ENCODE assay signal across 14 mouse cellular contexts in the genomic region with DNA sequence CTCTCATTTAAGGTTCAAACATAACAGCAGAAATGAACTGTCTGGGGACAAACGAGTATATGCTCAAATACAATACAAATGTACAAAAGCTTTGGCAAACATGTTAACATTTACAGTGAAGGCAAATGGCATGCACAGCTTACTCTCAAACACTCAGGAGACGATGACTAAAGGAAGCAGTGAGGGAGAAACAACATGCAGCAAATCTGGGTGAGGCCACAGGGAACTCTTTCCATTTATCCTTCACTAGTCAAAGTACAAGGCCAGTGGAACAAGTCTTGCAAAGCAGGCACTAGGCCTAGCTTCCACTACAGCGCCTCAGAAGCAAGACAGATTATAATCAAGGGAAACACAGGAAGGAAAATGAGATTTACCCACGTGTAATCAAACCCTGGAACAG. TPM values are rescaled to one million over a fixed set of nuclear protein-coding genes. Genes with fewer than 3 reads are reported as not detected.
DNase-seq lines count a peak whose midpoint lies in the region; ATAC-seq and TF ChIP-seq lines count a peak whose summit lies in the region.
"Had no signal": no experiment of that assay in that cellular context is flagged by ENCODE, and none has a peak within 500 bp of the region (broad histone marks: within the 10 kb centered on the region; RNA-seq: fewer than 3 reads in every experiment).

No protein-coding gene starts in this region.

- H3K36me3 ChIP-seq in heart, embryonic 12.5 days = 0 out of 2 replicates have a peak, but pooled peaks cover 2% of the 10 kb centered on the region
- 0 out of 2 replicates have a peak, but pooled peaks cover 4% of the 10 kb centered on the region for H3K36me3 ChIP-seq in limb, embryonic 14.5 days (ENCODE audit: control insufficient read depth, insufficient read depth, low read length)
- H3K36me3 ChIP-seq in limb, embryonic 10.5 days = peaks cover 12% of the 10 kb centered on the region
- H3K36me3 ChIP-seq in embryonic facial prominence, embryonic 15.5 days = no peaks in the 10 kb centered on the region
- H3K36me3 ChIP-seq in stomach, embryonic 14.5 days (ENCODE audit: control insufficient read depth, insufficient read depth, low read length) = no peaks in the 10 kb centered on the region
- H3K36me3 ChIP-seq in forebrain, embryonic 16.5 days (ENCODE audit: control insufficient read depth, insufficient read depth) = no peaks in the 10 kb centered on the region
- no peaks in the 10 kb centered on the region for H3K36me3 ChIP-seq in forebrain, embryonic 14.5 days (ENCODE audit: control insufficient read depth, insufficient read depth, low read length)
- H3K36me3 ChIP-seq: limb, embryonic 12.5 days; neural tube, embryonic 15.5 days had no signal

- no peak for ATAC-seq in heart, embryonic 12.5 days (ENCODE audit: insufficient number of reproducible peaks, low FRiP score)
- no peak for ATAC-seq in limb, embryonic 14.5 days (ENCODE audit: low FRiP score, low read depth)
- no peak for ATAC-seq in embryonic facial prominence, embryonic 15.5 days (ENCODE audit: insufficient number of reproducible peaks, low FRiP score, low TSS enrichment, low read depth)
- ATAC-seq in stomach, embryonic 14.5 days (ENCODE audit: insufficient number of reproducible peaks, insufficient read depth, low FRiP score, low read depth) = no peak
- ATAC-seq in forebrain, embryonic 16.5 days = no peak
- ATAC-seq in forebrain, embryonic 14.5 days = no peak
- ATAC-seq: inflammation-experienced regulatory T-cells, adult 6 months had no signal

- H3K9ac ChIP-seq in heart, embryonic 12.5 days = no peak overlapping the region
- no peak overlapping the region for H3K9ac ChIP-seq in limb, embryonic 14.5 days (ENCODE audit: low read depth, low read length, severe bottlenecking)
- no peak overlapping the region for H3K9ac ChIP-seq in embryonic facial prominence, embryonic 15.5 days
- H3K9ac ChIP-seq in stomach, embryonic 14.5 days (replicated peaks; ENCODE audit: low read depth, low read length) = no peak overlapping the region
- no peak overlapping the region for H3K9ac ChIP-seq in forebrain, embryonic 16.5 days (replicated peaks; ENCODE audit: low read depth, low read length)
- H3K9ac ChIP-seq in forebrain, embryonic 14.5 days (ENCODE audit: low read length) = no peak overlapping the region
- H3K9ac ChIP-seq: limb, embryonic 12.5 days; neural tube, embryonic 15.5 days had no signal

- no peaks in the 10 kb centered on the region for H3K27me3 ChIP-seq in heart, embryonic 12.5 days (replicated peaks)
- no peaks in the 10 kb centered on the region for H3K27me3 ChIP-seq in limb, embryonic 14.5 days (ENCODE audit: control insufficient read depth, insufficient read depth, low read length)
- H3K27me3 ChIP-seq in limb, embryonic 10.5 days (ENCODE audit: low read depth, poor library complexity, severe bottlenecking) = no peaks in the 10 kb centered on the region
- no peaks in the 10 kb centered on the region for H3K27me3 ChIP-seq in embryonic facial prominence, embryonic 15.5 days
- no peaks in the 10 kb centered on the region for H3K27me3 ChIP-seq in stomach, embryonic 14.5 days (ENCODE audit: control insufficient read depth, insufficient read depth, low read length)
- no peaks in the 10 kb centered on the region for H3K27me3 ChIP-seq in forebrain, embryonic 16.5 days (replicated peaks; ENCODE audit: control insufficient read depth, insufficient read depth, low read length)
- no peaks in the 10 kb centered on the region for H3K27me3 ChIP-seq in forebrain, embryonic 14.5 days (replicated peaks; ENCODE audit: control insufficient read depth, insufficient read depth, low read length)
- H3K27me3 ChIP-seq: CH12.LX; limb, embryonic 12.5 days; neural tube, embryonic 15.5 days had no signal

- no peak overlapping the region for H3K4me3 ChIP-seq in heart, embryonic 12.5 days
- H3K4me3 ChIP-seq in limb, embryonic 14.5 days (replicated peaks; ENCODE audit: low read length) = no peak overlapping the region
- H3K4me3 ChIP-seq in limb, embryonic 10.5 days = no peak overlapping the region
- H3K4me3 ChIP-seq in embryonic facial prominence, embryonic 15.5 days (replicated peaks) = no peak overlapping the region
- H3K4me3 ChIP-seq in stomach, embryonic 14.5 days (ENCODE audit: low read depth, low read length) = no peak overlapping the region
- H3K4me3 ChIP-seq in forebrain, embryonic 16.5 days (replicated peaks; ENCODE audit: low read length) = no peak overlapping the region
- no peak overlapping the region for H3K4me3 ChIP-seq in forebrain, embryonic 14.5 days (ENCODE audit: low read depth, low read length)
- H3K4me3 ChIP-seq: limb, embryonic 12.5 days; neural tube, embryonic 15.5 days had no signal

- H3K4me1 ChIP-seq in heart, embryonic 12.5 days (replicated peaks) = peaks cover 25% of the 10 kb centered on the region
- peaks cover 2% of the 10 kb centered on the region; the same call in 1 of the 2 replicates for H3K4me1 ChIP-seq in limb, embryonic 14.5 days (ENCODE audit: control insufficient read depth, insufficient read depth, low read length)
- peaks cover 4% of the 10 kb centered on the region; the same call in 1 of the 2 replicates for H3K4me1 ChIP-seq in limb, embryonic 10.5 days
- H3K4me1 ChIP-seq in embryonic facial prominence, embryonic 15.5 days = 0 out of 2 replicates have a peak, but pooled peaks cover 7% of the 10 kb centered on the region
- peaks cover 11% of the 10 kb centered on the region; the same call in 1 of the 2 replicates for H3K4me1 ChIP-seq in stomach, embryonic 14.5 days (ENCODE audit: control insufficient read depth, insufficient read depth, low read length)
- peaks cover 17% of the 10 kb centered on the region for H3K4me1 ChIP-seq in forebrain, embryonic 16.5 days (replicated peaks; ENCODE audit: control insufficient read depth, insufficient read depth, low read length)
- no peaks in the 10 kb centered on the region; the same call in 1 of the 2 replicates for H3K4me1 ChIP-seq in forebrain, embryonic 14.5 days (ENCODE audit: control insufficient read depth, insufficient read depth, low read length)

- WGBS in heart, embryonic 12.5 days = 61% methylated on average over 4 of the region's 4 CpGs
- 73% methylated on average over 4 of the region's 4 CpGs for WGBS in limb, embryonic 14.5 days
- 80% methylated on average over 4 of the region's 4 CpGs for WGBS in limb, embryonic 10.5 days
- 44% methylated on average over 4 of the region's 4 CpGs for WGBS in embryonic facial prominence, embryonic 15.5 days
- 46% methylated on average over 4 of the region's 4 CpGs for WGBS in stomach, embryonic 14.5 days
- WGBS in forebrain, embryonic 16.5 days = 50% methylated on average over 4 of the region's 4 CpGs
- 55% methylated on average over 4 of the region's 4 CpGs for WGBS in forebrain, embryonic 14.5 days

- H3K4me2 ChIP-seq in heart, embryonic 12.5 days = no peak overlapping the region
- no peak overlapping the region for H3K4me2 ChIP-seq in limb, embryonic 14.5 days (replicated peaks; ENCODE audit: low read depth, low read length, severe bottlenecking)
- H3K4me2 ChIP-seq in embryonic facial prominence, embryonic 15.5 days (replicated peaks) = no peak overlapping the region
- no peak overlapping the region for H3K4me2 ChIP-seq in stomach, embryonic 14.5 days (replicated peaks; ENCODE audit: low read depth, low read length)
- H3K4me2 ChIP-seq in forebrain, embryonic 16.5 days (ENCODE audit: low read length) = no peak overlapping the region
- no peak overlapping the region for H3K4me2 ChIP-seq in forebrain, embryonic 14.5 days (ENCODE audit: low read length)
- H3K4me2 ChIP-seq: limb, embryonic 12.5 days; neural tube, embryonic 15.5 days had no signal

- TF ChIP-seq POLR2A in limb, embryonic 14.5 days (IDR thresholded peaks at IDR 0.05; ENCODE audit: borderline replicate concordance, extremely low read depth, insufficient read depth, insufficient read length) = no peak

- DNase-seq in heart, adult 18-20 months = no peak
- no peak for DNase-seq in limb, embryonic 14.5 days (ENCODE audit: low spot score)
- DNase-seq in limb, embryonic 10.5 days (ENCODE audit: low spot score) = no peak
- no peak for DNase-seq in forebrain, embryonic 14.5 days (ENCODE audit: low spot score)
- DNase-seq: cerebellum, postnatal 10 days; thymus, postnatal 4 days had no signal

- peak overlapping the region; percentile 91 for H3K27ac ChIP-seq in heart, embryonic 12.5 days (ENCODE audit: poor library complexity, severe bottlenecking)
- H3K27ac ChIP-seq in limb, embryonic 14.5 days (replicated peaks; ENCODE audit: low read depth, low read length) = 0 out of 2 replicates have a peak overlapping the region, but pooled peaks have one; percentile 9
- H3K27ac ChIP-seq in limb, embryonic 10.5 days = no peak overlapping the region
- H3K27ac ChIP-seq in embryonic facial prominence, embryonic 15.5 days (replicated peaks) = peak overlapping the region; percentile 70; the same call in 1 of the 2 replicates
- peak overlapping the region; percentile 8; the same call in 1 of the 2 replicates for H3K27ac ChIP-seq in stomach, embryonic 14.5 days (ENCODE audit: low read length)
- H3K27ac ChIP-seq in forebrain, embryonic 16.5 days (ENCODE audit: low read length) = no peak overlapping the region
- no peak overlapping the region for H3K27ac ChIP-seq in forebrain, embryonic 14.5 days (ENCODE audit: low read depth, low read length)
- H3K27ac ChIP-seq: limb, embryonic 12.5 days had no signal

- H3K9me3 ChIP-seq in heart, embryonic 12.5 days (replicated peaks) = no peaks in the 10 kb centered on the region
- H3K9me3 ChIP-seq in limb, embryonic 14.5 days (ENCODE audit: control insufficient read depth, low read length) = no peaks in the 10 kb centered on the region
- no peaks in the 10 kb centered on the region for H3K9me3 ChIP-seq in limb, embryonic 10.5 days (replicated peaks)
- H3K9me3 ChIP-seq in embryonic facial prominence, embryonic 15.5 days (replicated peaks) = no peaks in the 10 kb centered on the region
- no peaks in the 10 kb centered on the region for H3K9me3 ChIP-seq in stomach, embryonic 14.5 days (ENCODE audit: control insufficient read depth, low read depth, low read length)
- no peaks in the 10 kb centered on the region for H3K9me3 ChIP-seq in forebrain, embryonic 16.5 days (ENCODE audit: control insufficient read depth, low read length)
- no peaks in the 10 kb centered on the region for H3K9me3 ChIP-seq in forebrain, embryonic 14.5 days (replicated peaks; ENCODE audit: control insufficient read depth, low read length)
- H3K9me3 ChIP-seq: limb, embryonic 12.5 days; neural tube, embryonic 15.5 days had no signal

RNA-seq across cellular contexts. Expression of gene Zdhhc20, which starts 7.4 kb away (rescaled TPM):
- polyA plus RNA-seq in heart, embryonic 12.5 days (2016; fragmentation: Nextera tagmentation; extraction: Ambion mirVana) = 47.3 and 48.6 TPM in 2 replicates
- total RNA-seq in heart, adult 18-20 months (2021) = 1 to 10 TPM; 5.8 to 8.0 TPM
- 28.4 and 30.6 TPM in 2 replicates for polyA plus RNA-seq in limb, embryonic 14.5 days (2012; rRNA removed)
- 57.6 and 63.9 TPM in 2 replicates for polyA plus RNA-seq in limb, embryonic 14.5 days (2014; fragmentation: Nextera tagmentation; extraction: Ambion mirVana)
- 53.6 and 62.7 TPM in 2 replicates for polyA plus RNA-seq in limb, embryonic 10.5 days (2016; fragmentation: Nextera tagmentation; extraction: Ambion mirVana)
- 67.0 and 71.2 TPM in 2 replicates for polyA plus RNA-seq in embryonic facial prominence, embryonic 15.5 days (2015; fragmentation: Nextera tagmentation; extraction: Ambion mirVana)
- 75.8 and 82.2 TPM in 2 replicates for polyA plus RNA-seq in stomach, embryonic 14.5 days (2014; fragmentation: Nextera tagmentation; extraction: Ambion mirVana)
- 46.7 and 51.0 TPM in 2 replicates for polyA plus RNA-seq in forebrain, embryonic 16.5 days (2015; fragmentation: Nextera tagmentation; extraction: Ambion mirVana)
- 29.7 and 37.1 TPM in 2 replicates for polyA plus RNA-seq in forebrain, embryonic 14.5 days (2014; fragmentation: Nextera tagmentation; extraction: Ambion mirVana)

RNA-seq across cellular contexts. Expression of gene Mrpl57, which starts 56.7 kb away (rescaled TPM):
- polyA plus RNA-seq in heart, embryonic 12.5 days (2016; fragmentation: Nextera tagmentation; extraction: Ambion mirVana) = 124 and 129 TPM in 2 replicates
- total RNA-seq in heart, adult 18-20 months (2021) = 10 to 100 TPM; 70.8 to 77.3 TPM
- polyA plus RNA-seq in limb, embryonic 14.5 days (2012; rRNA removed) = 71.9 and 73.2 TPM in 2 replicates
- 152 and 162 TPM in 2 replicates for polyA plus RNA-seq in limb, embryonic 14.5 days (2014; fragmentation: Nextera tagmentation; extraction: Ambion mirVana)
- polyA plus RNA-seq in limb, embryonic 10.5 days (2016; fragmentation: Nextera tagmentation; extraction: Ambion mirVana) = 143 and 157 TPM in 2 replicates
- polyA plus RNA-seq in embryonic facial prominence, embryonic 15.5 days (2015; fragmentation: Nextera tagmentation; extraction: Ambion mirVana) = 156 and 160 TPM in 2 replicates
- polyA plus RNA-seq in stomach, embryonic 14.5 days (2014; fragmentation: Nextera tagmentation; extraction: Ambion mirVana) = 153 and 167 TPM in 2 replicates
- polyA plus RNA-seq in forebrain, embryonic 16.5 days (2015; fragmentation: Nextera tagmentation; extraction: Ambion mirVana) = 123 and 130 TPM in 2 replicates
- 139 and 165 TPM in 2 replicates for polyA plus RNA-seq in forebrain, embryonic 14.5 days (2014; fragmentation: Nextera tagmentation; extraction: Ambion mirVana)

RNA-seq across cellular contexts. Expression of gene Ska3, which starts 56.7 kb away (rescaled TPM):
- 31.7 and 33.9 TPM in 2 replicates for polyA plus RNA-seq in heart, embryonic 12.5 days (2016; fragmentation: Nextera tagmentation; extraction: Ambion mirVana)
- under 1 TPM in 1 of 2 experiments, not detected in 1; 0.22 TPM for total RNA-seq in heart, adult 18-20 months (2021)
- 13.7 and 16.1 TPM in 2 replicates for polyA plus RNA-seq in limb, embryonic 14.5 days (2012; rRNA removed)
- 18.0 and 22.7 TPM in 2 replicates for polyA plus RNA-seq in limb, embryonic 14.5 days (2014; fragmentation: Nextera tagmentation; extraction: Ambion mirVana)
- 65.9 and 66.4 TPM in 2 replicates for polyA plus RNA-seq in limb, embryonic 10.5 days (2016; fragmentation: Nextera tagmentation; extraction: Ambion mirVana)
- polyA plus RNA-seq in embryonic facial prominence, embryonic 15.5 days (2015; fragmentation: Nextera tagmentation; extraction: Ambion mirVana) = 25.4 and 28.6 TPM in 2 replicates
- polyA plus RNA-seq in stomach, embryonic 14.5 days (2014; fragmentation: Nextera tagmentation; extraction: Ambion mirVana) = 31.0 and 37.7 TPM in 2 replicates
- polyA plus RNA-seq in forebrain, embryonic 16.5 days (2015; fragmentation: Nextera tagmentation; extraction: Ambion mirVana) = 15.2 and 19.0 TPM in 2 replicates
- polyA plus RNA-seq in forebrain, embryonic 14.5 days (2014; fragmentation: Nextera tagmentation; extraction: Ambion mirVana) = 11.5 and 11.9 TPM in 2 replicates

Comparison
In these comparisons a context has a peak if more than half of its experiments do, and no peak if none do; other contexts are left out.
1. H3K27ac ChIP-seq: peak in heart, embryonic 12.5 days (single experiment), limb, embryonic 14.5 days (single experiment), embryonic facial prominence, embryonic 15.5 days (single experiment) and stomach, embryonic 14.5 days (single experiment); none in limb, embryonic 10.5 days (single experiment), forebrain, embryonic 16.5 days (single experiment) and forebrain, embryonic 14.5 days (single experiment).